Mouse (Mus musculus) cerebellum, postnatal 36 days (tissue): ENCODE measurements around the gene Coq10b.
"Not testable (repeated sequence)": the region's sequence is repeated elsewhere in the genome, so short reads cannot be mapped to it uniquely, and the experiment has no call there.

ENCODE experiments used
- DNase-seq, 2 experiments: peaks; one replicate each; pipeline ENCODE4 v3.0.0; 2021 to 2022; ENCODE audit warnings: mixed read lengths in 2 of 2

Gene Coq10b

GRCm38 (mm10) chr1:55058383-55058782 is 5.8 kb downstream of the Coq10b start:
- DNase-seq = not testable (repeated sequence)

- DNase-seq = no peak
Measured at GRCm38 (mm10) chr1:55061099-55061498, 8.5 kb downstream of the Coq10b start.

- DNase-seq = no peak
Measured at GRCm38 (mm10) chr1:55061772-55062171, 9.2 kb downstream of the Coq10b start.

- DNase-seq = not testable (repeated sequence)
Measured at GRCm38 (mm10) chr1:55072328-55072727, 19.8 kb downstream of the Coq10b start.

GRCm38 (mm10) chr1:55074757-55075156 is 22.2 kb downstream of the Coq10b start:
- no peak for DNase-seq

GRCm38 (mm10) chr1:55075652-55076394 is 23.3 kb downstream of the Coq10b start:
- DNase-seq = no peak

GRCm38 (mm10) chr1:55076395-55076743 is 23.8 kb downstream of the Coq10b start:
- DNase-seq = no peak

- DNase-seq = no peak
Measured at GRCm38 (mm10) chr1:55076849-55077516, 24.4 kb downstream of the Coq10b start.

- no peak for DNase-seq
Measured at GRCm38 (mm10) chr1:55079677-55080076, 27.1 kb downstream of the Coq10b start.

GRCm38 (mm10) chr1:55082106-55082505 is 29.5 kb downstream of the Coq10b start:
- DNase-seq = no peak

- DNase-seq = no peak
Measured at GRCm38 (mm10) chr1:55085781-55086366, 33.3 kb downstream of the Coq10b start.

- DNase-seq = peak; percentile 11 to 20
Measured at GRCm38 (mm10) chr1:55086868-55087400, 34.4 kb downstream of the Coq10b start.

GRCm38 (mm10) chr1:55087401-55087904 is 34.9 kb downstream of the Coq10b start:
- DNase-seq = no peak

GRCm38 (mm10) chr1:55087932-55088610 is 35.5 kb downstream of the Coq10b start, which contains the start of the genes Hspe1 and Hspd1:
Hspe1 (plus strand) TSS chr1:55088132.
Hspd1 (minus strand) TSS chr1:55088243.
- peak; percentile 97 to 98 for DNase-seq

- DNase-seq = no peak
Measured at GRCm38 (mm10) chr1:55088611-55089497, 36.3 kb downstream of the Coq10b start.

- no peak for DNase-seq
Measured at GRCm38 (mm10) chr1:55089498-55090064, 37.0 kb downstream of the Coq10b start.

- DNase-seq = no peak
Measured at GRCm38 (mm10) chr1:55092056-55092455, 39.5 kb downstream of the Coq10b start.

- DNase-seq = no peak
Measured at GRCm38 (mm10) chr1:55092469-55092868, 39.9 kb downstream of the Coq10b start.

- no peak for DNase-seq
Measured at GRCm38 (mm10) chr1:55106919-55107585, 54.5 kb downstream of the Coq10b start.

GRCm38 (mm10) chr1:55107644-55108043 is 55.1 kb downstream of the Coq10b start:
- no peak for DNase-seq

GRCm38 (mm10) chr1:55108473-55108872 is 55.9 kb downstream of the Coq10b start:
- no peak for DNase-seq
